Mouse (Mus musculus): ENCODE results near the gene Gmcl1. TPM values are rescaled to one million over a fixed set of nuclear protein-coding genes. Genes with fewer than 3 reads are reported as not detected.
A peak's percentile ranks its signal among the peaks of the same experiment; 100 is the strongest.

Gene Gmcl1
- polyA plus RNA-seq, 1 experiment from 2014 or later = 23.2 TPM

- peak overlapping the region; percentile 82 for H3K9ac ChIP-seq
- peak; percentile 66 for ATAC-seq (ENCODE audit: insufficient number of reproducible peaks, low FRiP score)
- peaks cover 10% of the 10 kb centered on the region for H3K4me1 ChIP-seq (replicated peaks)
- under 1% methylated on average over 62 of the region's 62 CpGs for WGBS
- H3K9me3 ChIP-seq (replicated peaks) = no peaks in the 10 kb centered on the region
- peaks cover 2% of the 10 kb centered on the region; the same call in 1 of the 2 replicates for H3K36me3 ChIP-seq
- peak overlapping the region; percentile 90 for H3K4me2 ChIP-seq
- H3K27me3 ChIP-seq (replicated peaks) = no peaks in the 10 kb centered on the region
- peak overlapping the region; percentile 70 for H3K4me3 ChIP-seq
- peak overlapping the region; percentile 65 for H3K27ac ChIP-seq (ENCODE audit: poor library complexity, severe bottlenecking)
Measured at GRCm38 (mm10) chr6:86732276-86733173, 658 bp downstream of the Gmcl1 start.

- no peak for ATAC-seq (ENCODE audit: insufficient number of reproducible peaks, low FRiP score)
- Histone ChIP-seq H3K9me3 (replicated peaks) (no peaks in the 10 kb centered on the region), H3K27me3 (replicated peaks) (no peaks in the 10 kb centered on the region), H3K9ac (no peak overlapping the region), H3K4me2 (no peak overlapping the region), H3K27ac (ENCODE audit: poor library complexity, severe bottlenecking) (no peak overlapping the region), H3K36me3 (peaks cover 12% of the 10 kb centered on the region; the same call in 1 of the 2 replicates), H3K4me3 (no peak overlapping the region), H3K4me1 (replicated peaks) (peaks cover under 1% of the 10 kb centered on the region)
- 88% methylated on average over 5 of the region's 5 CpGs for WGBS
Measured at GRCm38 (mm10) chr6:86728711-86729110, 4.5 kb downstream of the Gmcl1 start.

GRCm38 (mm10) chr6:86721977-86722376 is 11.2 kb downstream of the Gmcl1 start:
- Histone ChIP-seq H3K4me3 (no peak overlapping the region), H3K4me1 (replicated peaks) (no peaks in the 10 kb centered on the region), H3K4me2 (no peak overlapping the region), H3K36me3 (peaks cover 39% of the 10 kb centered on the region), H3K27ac (ENCODE audit: poor library complexity, severe bottlenecking) (no peak overlapping the region), H3K27me3 (replicated peaks) (no peaks in the 10 kb centered on the region), H3K9me3 (replicated peaks) (no peaks in the 10 kb centered on the region), H3K9ac (no peak overlapping the region)
- WGBS = 87% methylated on average over 3 of the region's 3 CpGs
- no peak for ATAC-seq (ENCODE audit: insufficient number of reproducible peaks, low FRiP score)

DNA sequence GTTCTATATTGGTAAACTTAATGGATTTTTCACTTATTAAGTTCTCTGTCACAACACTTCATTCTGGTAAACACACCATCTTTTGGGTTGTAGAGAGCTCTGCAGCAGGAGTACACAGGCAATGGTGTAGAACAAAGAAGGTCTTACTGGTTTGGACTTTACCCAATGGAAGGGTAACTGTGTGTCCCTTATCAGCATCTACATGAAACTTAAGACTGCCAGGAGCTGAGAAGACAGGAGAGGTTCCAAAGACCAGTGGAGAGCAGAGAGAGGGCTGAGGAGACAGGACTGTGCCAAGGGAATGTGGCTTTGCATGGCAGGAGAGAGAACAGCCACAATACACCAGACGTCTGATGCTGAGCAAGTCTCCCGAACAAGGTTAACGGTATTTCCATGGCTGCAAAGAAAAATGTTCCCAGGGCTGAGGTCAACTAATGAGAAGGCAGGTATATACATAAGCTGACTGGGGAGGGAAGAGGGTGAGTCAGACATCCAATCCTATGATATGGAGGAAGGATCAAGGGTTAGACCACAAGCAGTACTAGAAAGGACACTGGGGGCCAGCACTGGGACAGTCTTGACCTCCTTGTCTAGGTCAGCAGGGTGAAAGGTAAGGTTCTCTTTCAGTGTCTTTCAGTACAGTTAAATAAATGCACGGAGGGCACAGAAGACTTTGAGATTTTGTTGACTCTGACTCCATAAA is 25.0 kb downstream of the Gmcl1 start:
- no peak for ATAC-seq (ENCODE audit: insufficient number of reproducible peaks, low FRiP score)
- Histone ChIP-seq H3K27ac (ENCODE audit: poor library complexity, severe bottlenecking) (no peak overlapping the region), H3K36me3 (peaks cover 48% of the 10 kb centered on the region), H3K9me3 (replicated peaks) (no peaks in the 10 kb centered on the region), H3K4me1 (replicated peaks) (no peaks in the 10 kb centered on the region), H3K4me3 (no peak overlapping the region), H3K27me3 (replicated peaks) (no peaks in the 10 kb centered on the region), H3K4me2 (no peak overlapping the region), H3K9ac (no peak overlapping the region)
- WGBS = 78% methylated on average over 4 of the region's 4 CpGs

GRCm38 (mm10) chr6:86702577-86702976 is 30.6 kb downstream of the Gmcl1 start:
- Histone ChIP-seq H3K4me2 (no peak overlapping the region), H3K27me3 (replicated peaks) (no peaks in the 10 kb centered on the region), H3K36me3 (peaks cover 72% of the 10 kb centered on the region), H3K9ac (no peak overlapping the region), H3K27ac (ENCODE audit: poor library complexity, severe bottlenecking) (no peak overlapping the region), H3K4me1 (replicated peaks) (no peaks in the 10 kb centered on the region), H3K4me3 (no peak overlapping the region), H3K9me3 (replicated peaks) (no peaks in the 10 kb centered on the region)
- no peak for ATAC-seq (ENCODE audit: insufficient number of reproducible peaks, low FRiP score)
- WGBS = 86% methylated on average over 9 of the region's 9 CpGs

DNA sequence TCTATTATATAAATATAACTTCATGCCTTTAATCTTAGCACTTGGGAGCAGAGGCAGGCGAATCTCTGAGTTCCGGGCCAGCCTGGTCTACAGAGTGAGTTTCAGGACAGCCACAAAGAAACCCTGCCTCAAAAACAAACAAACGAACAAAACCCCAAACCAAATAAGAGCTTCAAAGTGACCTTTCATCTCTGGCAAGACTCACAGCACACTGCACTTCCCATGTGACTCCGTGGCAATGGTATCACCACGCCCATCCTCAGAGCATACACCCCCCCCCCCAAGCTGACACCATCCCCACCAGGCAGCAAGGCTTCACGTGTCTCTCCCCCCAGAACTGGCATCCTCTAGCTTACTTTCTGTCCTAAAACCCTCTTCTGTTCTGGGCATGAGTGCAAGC is 35.3 kb downstream of the Gmcl1 start:
- H3K9me3 ChIP-seq (replicated peaks) = no peaks in the 10 kb centered on the region
- no peaks in the 10 kb centered on the region for H3K4me1 ChIP-seq (replicated peaks)
- no peak overlapping the region for H3K9ac ChIP-seq
- no peak overlapping the region for H3K4me2 ChIP-seq
- no peak for ATAC-seq (ENCODE audit: insufficient number of reproducible peaks, low FRiP score)
- H3K27ac ChIP-seq (ENCODE audit: poor library complexity, severe bottlenecking) = no peak overlapping the region
- peaks cover 75% of the 10 kb centered on the region for H3K36me3 ChIP-seq
- WGBS = 82% methylated on average over 6 of the region's 6 CpGs
- H3K4me3 ChIP-seq = no peak overlapping the region
- no peaks in the 10 kb centered on the region for H3K27me3 ChIP-seq (replicated peaks)

DNA sequence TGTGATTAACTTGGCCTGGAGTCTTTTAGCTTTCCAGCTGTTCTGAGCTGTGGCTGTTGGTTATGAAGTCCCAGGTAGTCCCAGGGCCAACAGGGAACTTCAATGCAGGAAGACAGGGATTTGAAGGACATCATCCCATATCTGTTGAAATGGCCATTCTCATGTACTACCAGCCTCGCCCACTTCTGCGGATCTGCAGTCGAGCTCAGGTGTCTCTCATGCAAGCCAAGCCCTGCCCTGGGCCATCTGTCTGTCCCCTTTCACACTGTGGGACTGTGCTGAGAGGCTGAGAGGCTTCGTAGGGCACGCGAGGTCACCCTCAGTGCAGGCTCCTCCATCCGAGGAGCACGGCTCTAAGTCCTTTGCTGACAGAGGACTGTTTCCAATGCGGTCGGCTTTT is 37.0 kb downstream of the Gmcl1 start:
- no peaks in the 10 kb centered on the region for H3K27me3 ChIP-seq (replicated peaks)
- peaks cover 66% of the 10 kb centered on the region for H3K36me3 ChIP-seq
- no peak for ATAC-seq (ENCODE audit: insufficient number of reproducible peaks, low FRiP score)
- peak overlapping the region; percentile 30; the same call in 1 of the 2 replicates for H3K9ac ChIP-seq
- H3K27ac ChIP-seq (ENCODE audit: poor library complexity, severe bottlenecking) = no peak overlapping the region
- 75% methylated on average over 10 of the region's 10 CpGs for WGBS
- no peak overlapping the region for H3K4me2 ChIP-seq
- H3K9me3 ChIP-seq (replicated peaks) = no peaks in the 10 kb centered on the region
- no peak overlapping the region for H3K4me3 ChIP-seq
- no peaks in the 10 kb centered on the region for H3K4me1 ChIP-seq (replicated peaks)

GRCm38 (mm10) chr6:86694465-86694864 is 38.7 kb downstream of the Gmcl1 start:
- Histone ChIP-seq H3K4me3 (no peak overlapping the region), H3K4me2 (no peak overlapping the region), H3K27ac (ENCODE audit: poor library complexity, severe bottlenecking) (no peak overlapping the region), H3K36me3 (peaks cover 64% of the 10 kb centered on the region), H3K9me3 (replicated peaks) (no peaks in the 10 kb centered on the region), H3K27me3 (replicated peaks) (no peaks in the 10 kb centered on the region), H3K9ac (no peak overlapping the region), H3K4me1 (replicated peaks) (no peaks in the 10 kb centered on the region)
- no peak for ATAC-seq (ENCODE audit: insufficient number of reproducible peaks, low FRiP score)

GRCm38 (mm10) chr6:86689671-86690070 is 43.5 kb downstream of the Gmcl1 start:
- H3K9ac ChIP-seq = no peak overlapping the region
- no peaks in the 10 kb centered on the region for H3K9me3 ChIP-seq (replicated peaks)
- H3K4me1 ChIP-seq (replicated peaks) = no peaks in the 10 kb centered on the region; the same call in 1 of the 2 replicates
- H3K27me3 ChIP-seq (replicated peaks) = no peaks in the 10 kb centered on the region
- peaks cover 29% of the 10 kb centered on the region for H3K36me3 ChIP-seq
- H3K4me3 ChIP-seq = no peak overlapping the region
- WGBS = 89% methylated on average over 3 of the region's 3 CpGs
- no peak for ATAC-seq (ENCODE audit: insufficient number of reproducible peaks, low FRiP score)
- no peak overlapping the region for H3K4me2 ChIP-seq
- no peak overlapping the region for H3K27ac ChIP-seq (ENCODE audit: poor library complexity, severe bottlenecking)

DNA sequence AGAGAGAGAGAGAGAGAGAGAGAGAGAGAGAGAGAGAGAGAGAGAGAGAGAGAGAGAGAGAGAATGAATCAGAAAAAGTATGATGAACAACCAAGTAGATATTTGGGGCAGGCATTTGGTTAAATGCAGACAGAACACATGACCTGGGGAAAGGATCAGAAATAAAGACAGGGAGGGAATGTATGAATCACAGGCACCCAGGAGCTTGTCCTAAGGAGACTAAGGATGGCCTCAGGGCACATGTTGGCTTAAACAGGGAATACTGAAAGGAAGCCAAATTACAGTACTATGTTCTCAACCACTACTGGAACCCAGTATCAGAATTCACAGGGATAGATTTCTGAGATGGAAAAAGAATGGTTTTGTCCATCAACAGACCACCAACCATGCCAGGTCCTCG is 46.2 kb downstream of the Gmcl1 start:
- no peak for ATAC-seq (ENCODE audit: insufficient number of reproducible peaks, low FRiP score)
- 65% methylated on average over 1 of the region's 1 CpGs for WGBS
- Histone ChIP-seq H3K9ac (no peak overlapping the region), H3K36me3 (peaks cover 33% of the 10 kb centered on the region), H3K4me1 (replicated peaks) (peaks cover 9% of the 10 kb centered on the region), H3K9me3 (replicated peaks) (no peaks in the 10 kb centered on the region), H3K27ac (ENCODE audit: poor library complexity, severe bottlenecking) (no peak overlapping the region), H3K4me3 (no peak overlapping the region), H3K27me3 (replicated peaks) (no peaks in the 10 kb centered on the region), H3K4me2 (no peak overlapping the region)

- Histone ChIP-seq H3K4me2 (peak overlapping the region; percentile 75), H3K4me3 (peak overlapping the region; percentile 88), H3K9me3 (replicated peaks) (no peaks in the 10 kb centered on the region), H3K36me3 (peaks cover 33% of the 10 kb centered on the region), H3K4me1 (replicated peaks) (peaks cover 9% of the 10 kb centered on the region), H3K27ac (ENCODE audit: poor library complexity, severe bottlenecking) (no peak overlapping the region), H3K27me3 (replicated peaks) (no peaks in the 10 kb centered on the region), H3K9ac (peak overlapping the region; percentile 89)
- 0 out of 2 replicates have a peak, but pooled peaks have one; percentile 18 for ATAC-seq (ENCODE audit: insufficient number of reproducible peaks, low FRiP score)
- WGBS = 34% methylated on average over 12 of the region's 12 CpGs
Measured at GRCm38 (mm10) chr6:86684655-86685011, 48.5 kb downstream of the Gmcl1 start.

All from heart, embryonic 12.5 days (tissue).